Comparison of ENCODE assay signal across 12 mouse cellular contexts in genomic region chr1:84506984-84507546, GRCm38 (mm10).
DNase-seq lines count a peak whose midpoint lies in the region; ATAC-seq and TF ChIP-seq lines count a peak whose summit lies in the region.
"Had no signal": no experiment of that assay in that cellular context is flagged by ENCODE, and none has a peak within 500 bp of the region (broad histone marks: within the 10 kb centered on the region; RNA-seq: fewer than 3 reads in every experiment).

No protein-coding gene starts in this region.

- intact Hi-C loops in gastrocnemius, postnatal 14 days (cut with DNase I; ENCODE audit: low total_unique reads): no loop called here

- H3K4me3 ChIP-seq in intestine, embryonic 14.5 days (ENCODE audit: low read depth, low read length): no peak overlapping the region
- H3K4me3 ChIP-seq in intestine, postnatal 0 days (ENCODE audit: low read depth, low read length): no peak overlapping the region
- H3K4me3 ChIP-seq: megakaryocyte, embryonic 14.5 days had no signal

- peak overlapping the region; percentile 23; the same call in 1 of the 2 replicates for H3K27ac ChIP-seq in intestine, embryonic 14.5 days (ENCODE audit: low read depth)
- H3K27ac ChIP-seq in intestine, postnatal 0 days (ENCODE audit: low read depth, low read length): no peak overlapping the region

- no peak for TF ChIP-seq CTCF in intestine, postnatal 0 days (IDR thresholded peaks at IDR 0.05; ENCODE audit: low read depth)

- no peaks in the 10 kb centered on the region for H3K27me3 ChIP-seq in intestine, embryonic 14.5 days (replicated peaks; ENCODE audit: control insufficient read depth, insufficient read depth, low read length)
- H3K27me3 ChIP-seq in intestine, postnatal 0 days (replicated peaks; ENCODE audit: control insufficient read depth, insufficient read depth, low read length): no peaks in the 10 kb centered on the region
- H3K27me3 ChIP-seq: megakaryocyte, embryonic 14.5 days had no signal

- H3K9me3 ChIP-seq in intestine, embryonic 14.5 days (ENCODE audit: control insufficient read depth, low read length): 0 out of 2 replicates have a peak, but pooled peaks cover 3% of the 10 kb centered on the region
- H3K9me3 ChIP-seq in intestine, postnatal 0 days (ENCODE audit: control insufficient read depth): no peaks in the 10 kb centered on the region

- peaks cover 11% of the 10 kb centered on the region; the same call in 1 of the 2 replicates for H3K4me1 ChIP-seq in intestine, embryonic 14.5 days (replicated peaks; ENCODE audit: control insufficient read depth, insufficient read depth, low read length)
- no peaks in the 10 kb centered on the region for H3K4me1 ChIP-seq in intestine, postnatal 0 days (replicated peaks; ENCODE audit: control insufficient read depth, insufficient read depth, low read length)
- H3K4me1 ChIP-seq: megakaryocyte, embryonic 14.5 days had no signal

- WGBS in intestine, embryonic 14.5 days: 29% methylated on average over 6 of the region's 6 CpGs
- 47% methylated on average over 6 of the region's 6 CpGs for WGBS in intestine, postnatal 0 days

- DNase-seq in intestine, embryonic 14.5 days (ENCODE audit: low spot score): no peak
- DNase-seq in adrenal gland, postnatal 10 days: peak; percentile 43
- peak; percentile 56 for DNase-seq in gastrocnemius, postnatal 14 days
- DNase-seq in lung, postnatal 10 days: peak; percentile 5
- DNase-seq in cerebellum, adult 9-11 months: no peak
- DNase-seq: cerebellum, adult 8-10 months; layer of hippocampus, adult 9-11 months had no signal

- ATAC-seq in intestine, embryonic 14.5 days (replicated peaks; ENCODE audit: low FRiP score, low TSS enrichment, low read depth): no peak
- no peak for ATAC-seq in intestine, postnatal 0 days
- no peak for ATAC-seq in monocyte, adult 5-6 weeks (replicated peaks; ENCODE audit: insufficient number of reproducible peaks, low FRiP score, low TSS enrichment, poor library complexity, severe bottlenecking)
- ATAC-seq in activated CD4-positive, CD25-positive, alpha-beta regulatory T cell, adult 4 months: no peak

- no peak overlapping the region for H3K4me2 ChIP-seq in intestine, embryonic 14.5 days (ENCODE audit: low read length)
- H3K4me2 ChIP-seq in intestine, postnatal 0 days (replicated peaks; ENCODE audit: low read depth): no peak overlapping the region

- H3K36me3 ChIP-seq in intestine, embryonic 14.5 days (ENCODE audit: control insufficient read depth, insufficient read depth, low read length): no peaks in the 10 kb centered on the region
- no peaks in the 10 kb centered on the region for H3K36me3 ChIP-seq in intestine, postnatal 0 days (ENCODE audit: control insufficient read depth, insufficient read depth)
- H3K36me3 ChIP-seq: G1E had no signal

- H3K9ac ChIP-seq in intestine, embryonic 14.5 days (ENCODE audit: low read length): no peak overlapping the region
- no peak overlapping the region for H3K9ac ChIP-seq in intestine, postnatal 0 days (ENCODE audit: low read depth, low read length)

Comparison
In these comparisons a context has a peak if more than half of its experiments do, and no peak if none do; other contexts are left out.
1. DNase-seq: peak in adrenal gland, postnatal 10 days (single experiment), gastrocnemius, postnatal 14 days (single experiment) and lung, postnatal 10 days (single experiment); none in intestine, embryonic 14.5 days (single experiment) and cerebellum, adult 9-11 months (single experiment).